Mouse (Mus musculus) kidney, postnatal 10 days (tissue): ENCODE data around the gene Olfr1208.

Experiments
- DNase-seq: peaks from one replicate; pipeline ENCODE4 v3.0.0; 2021; ENCODE audit warnings: mixed read lengths

Gene Olfr1208

DNA sequence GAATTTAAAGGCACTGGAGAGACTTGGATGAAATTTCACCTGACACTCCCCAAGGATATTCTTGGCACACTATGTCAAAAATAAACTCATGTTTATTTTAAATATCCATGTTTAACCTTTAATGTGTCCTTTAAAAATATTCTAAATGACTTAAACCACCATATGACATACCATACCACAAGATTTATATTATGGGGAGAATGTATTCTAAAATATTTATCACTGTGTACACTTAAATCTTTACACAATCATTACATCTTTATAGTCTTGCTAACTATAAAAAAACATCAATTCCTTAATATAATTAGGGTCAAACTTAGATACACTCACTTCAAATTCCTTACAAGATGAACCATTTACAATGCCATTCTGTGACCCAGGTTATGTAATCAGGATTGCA is at the start of gene Olfr1208:
TSS of gene Olfr1208 (minus strand) at position 101 of the 400 bp plus-strand sequence.
- no peak for DNase-seq

DNA sequence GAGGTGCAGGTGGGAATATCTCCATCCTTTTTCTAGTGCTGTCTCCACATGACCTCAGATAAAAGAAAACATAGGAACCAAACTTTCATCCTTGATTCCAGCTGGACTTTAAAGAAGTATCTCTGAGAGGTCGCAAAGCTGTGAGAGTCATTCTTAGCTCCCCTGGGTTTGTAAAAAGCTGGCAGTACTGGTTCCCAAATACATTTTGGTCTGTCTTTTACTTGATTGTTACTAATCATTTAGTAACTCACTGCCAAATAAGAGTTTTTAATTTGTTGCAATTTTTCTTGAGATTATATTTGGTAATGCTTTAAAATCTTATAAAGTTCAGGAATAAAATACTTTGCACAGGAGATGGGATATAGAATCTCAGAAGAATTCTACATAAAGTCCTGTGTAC is 35.9 kb upstream of the Olfr1208 start, which contains the start of gene Olfr1211:
TSS of gene Olfr1211 (minus strand) at position 101 of the 400 bp plus-strand sequence.
- no peak for DNase-seq

DNA sequence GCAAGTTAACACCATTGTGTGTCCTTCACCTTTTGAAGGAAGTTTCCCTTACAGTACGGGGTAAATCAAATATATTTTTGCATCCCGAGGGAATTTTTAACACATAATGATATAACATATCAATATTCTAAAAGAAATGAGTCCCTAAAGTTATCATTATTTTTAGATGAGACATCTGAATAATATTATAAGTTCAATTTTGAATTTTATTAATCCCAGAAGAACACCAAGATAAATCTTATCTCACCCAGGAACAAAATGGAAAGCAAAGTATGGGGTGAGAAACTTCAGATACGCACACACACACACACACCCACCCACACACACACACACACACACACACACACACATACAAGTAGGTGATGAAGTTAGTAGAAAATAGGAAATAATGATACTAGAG is 12.9 kb upstream of the Olfr1208 start, which contains the start of gene Olfr1209:
TSS of gene Olfr1209 (minus strand) at position 101 of the 400 bp plus-strand sequence.
- DNase-seq: no peak

DNA sequence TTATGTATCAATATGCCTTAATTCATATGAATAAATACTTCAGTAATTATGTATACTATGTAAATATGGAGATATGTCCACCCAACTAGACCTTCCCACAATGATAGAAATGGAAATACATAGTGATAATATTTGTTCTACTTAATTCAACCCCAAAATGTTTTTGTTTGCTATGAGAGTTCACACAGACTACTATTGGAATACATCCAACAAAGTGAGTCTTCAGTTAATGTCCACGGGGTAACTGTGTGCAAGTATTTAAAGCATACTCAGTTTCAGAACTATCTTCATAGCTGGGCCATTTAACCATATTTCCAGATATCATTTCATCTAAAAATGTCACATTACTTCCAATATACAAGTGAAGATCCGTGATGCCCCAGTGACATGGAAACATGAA is 39.2 kb downstream of the Olfr1208 start, which contains the start of gene Olfr1206:
TSS of gene Olfr1206 (plus strand) at position 301 of the 400 bp plus-strand sequence.
- DNase-seq: no peak

DNA sequence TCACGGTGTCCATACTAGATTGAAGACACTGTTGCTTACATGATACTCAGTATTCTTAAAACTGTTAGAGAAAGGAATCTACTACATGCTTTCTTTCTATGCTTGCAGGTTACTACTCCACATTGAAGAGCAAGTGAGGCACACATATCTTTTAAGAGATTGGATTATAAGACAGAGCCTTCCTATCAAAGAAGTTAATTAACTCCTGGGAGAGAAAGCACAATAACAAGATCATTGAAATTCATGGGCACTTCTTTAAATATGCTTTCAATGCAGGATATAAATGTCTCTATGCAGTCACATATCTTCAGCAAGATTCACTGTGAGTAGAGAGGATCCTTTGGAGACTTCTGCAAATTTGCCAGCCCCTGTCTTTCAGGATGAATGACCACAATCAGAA is 53.1 kb downstream of the Olfr1208 start, which contains the start of gene Olfr1204:
TSS of gene Olfr1204 (plus strand) at position 301 of the 400 bp plus-strand sequence.
- no peak for DNase-seq
